Mouse (Mus musculus): ENCODE data around the gene Gm21992.
A peak's percentile ranks its signal among the peaks of the same experiment; 100 is the strongest.
"Not testable (repeated sequence)": the region's sequence is repeated elsewhere in the genome, so short reads cannot be mapped to it uniquely, and the experiment has no call there.

Gm21992 gene

GRCm38 (mm10) chr19:4813015-4813414 is 1.6 kb upstream of the Gm21992 start:
- no peak for DNase-seq (ENCODE audit: extremely low spot score, low read depth, low spot score)

- not testable (repeated sequence) for DNase-seq (ENCODE audit: extremely low spot score, low read depth, low spot score)
Observed at GRCm38 (mm10) chr19:4812334-4812949, 1.0 kb upstream of the Gm21992 start.

GRCm38 (mm10) chr19:4811909-4812242 is 464 bp upstream of the Gm21992 start:
- no peak for DNase-seq (ENCODE audit: extremely low spot score, low read depth, low spot score)

GRCm38 (mm10) chr19:4810746-4811062 is 708 bp downstream of the Gm21992 start:
- no peak for DNase-seq (ENCODE audit: extremely low spot score, low read depth, low spot score)

- DNase-seq (ENCODE audit: extremely low spot score, low read depth, low spot score), result no peak
Observed at GRCm38 (mm10) chr19:4810309-4810708, 1.1 kb downstream of the Gm21992 start.

GRCm38 (mm10) chr19:4803283-4803682 is 8.1 kb downstream of the Gm21992 start:
- DNase-seq (ENCODE audit: extremely low spot score, low read depth, low spot score), result no peak

GRCm38 (mm10) chr19:4802691-4803091 is 8.7 kb downstream of the Gm21992 start:
- no peak for DNase-seq (ENCODE audit: extremely low spot score, low read depth, low spot score)

- DNase-seq (ENCODE audit: extremely low spot score, low read depth, low spot score), result no peak
Observed at GRCm38 (mm10) chr19:4799083-4799482, 12.3 kb downstream of the Gm21992 start.

- DNase-seq (ENCODE audit: extremely low spot score, low read depth, low spot score), result no peak
Observed at GRCm38 (mm10) chr19:4797846-4798245, 13.6 kb downstream of the Gm21992 start.

- no peak for DNase-seq (ENCODE audit: extremely low spot score, low read depth, low spot score)
Observed at GRCm38 (mm10) chr19:4795929-4796328, 15.5 kb downstream of the Gm21992 start.

GRCm38 (mm10) chr19:4793831-4794422 is 17.5 kb downstream of the Gm21992 start, which contains the start of gene Rbm4:
TSS of gene Rbm4 (minus strand) at chr19:4793901.
- DNase-seq (ENCODE audit: extremely low spot score, low read depth, low spot score), result peak; percentile 99

- DNase-seq (ENCODE audit: extremely low spot score, low read depth, low spot score), result peak; percentile 62
Observed at GRCm38 (mm10) chr19:4793281-4793830, 18.1 kb downstream of the Gm21992 start.

- no peak for DNase-seq (ENCODE audit: extremely low spot score, low read depth, low spot score)
Observed at GRCm38 (mm10) chr19:4786313-4786712, 25.1 kb downstream of the Gm21992 start.

- no peak for DNase-seq (ENCODE audit: extremely low spot score, low read depth, low spot score)
Observed at GRCm38 (mm10) chr19:4785206-4785605, 26.2 kb downstream of the Gm21992 start.

GRCm38 (mm10) chr19:4782891-4783290 is 28.5 kb downstream of the Gm21992 start:
- no peak for DNase-seq (ENCODE audit: extremely low spot score, low read depth, low spot score)

GRCm38 (mm10) chr19:4772785-4773184 is 38.6 kb downstream of the Gm21992 start:
- DNase-seq (ENCODE audit: extremely low spot score, low read depth, low spot score), result no peak

GRCm38 (mm10) chr19:4767507-4768148 is 43.8 kb downstream of the Gm21992 start:
- no peak for DNase-seq (ENCODE audit: extremely low spot score, low read depth, low spot score)

- DNase-seq (ENCODE audit: extremely low spot score, low read depth, low spot score), result no peak
Observed at GRCm38 (mm10) chr19:4762876-4763275, 48.5 kb downstream of the Gm21992 start.

GRCm38 (mm10) chr19:4760544-4760943 is 50.9 kb downstream of the Gm21992 start:
- DNase-seq (ENCODE audit: extremely low spot score, low read depth, low spot score), result not testable (repeated sequence)

GRCm38 (mm10) chr19:4756921-4757320 is 54.5 kb downstream of the Gm21992 start:
- peak; percentile 14 for DNase-seq (ENCODE audit: extremely low spot score, low read depth, low spot score)

GRCm38 (mm10) chr19:4756193-4756911 is 55.1 kb downstream of the Gm21992 start, which contains the start of gene Rbm4b:
TSS of gene Rbm4b (plus strand) at chr19:4756497.
- peak; percentile 95 for DNase-seq (ENCODE audit: extremely low spot score, low read depth, low spot score)

Data from hindlimb bud, embryonic 11.5 days (tissue).